Mouse (Mus musculus) Muller cell, postnatal 12 days (primary cell): ENCODE results near the gene Frem2.

Experiments used
- DNase-seq: peaks from one replicate; pipeline ENCODE4 v3.0.0-alpha.2; 2015; ENCODE audit errors: inconsistent ontology term

The Frem2 gene

DNA sequence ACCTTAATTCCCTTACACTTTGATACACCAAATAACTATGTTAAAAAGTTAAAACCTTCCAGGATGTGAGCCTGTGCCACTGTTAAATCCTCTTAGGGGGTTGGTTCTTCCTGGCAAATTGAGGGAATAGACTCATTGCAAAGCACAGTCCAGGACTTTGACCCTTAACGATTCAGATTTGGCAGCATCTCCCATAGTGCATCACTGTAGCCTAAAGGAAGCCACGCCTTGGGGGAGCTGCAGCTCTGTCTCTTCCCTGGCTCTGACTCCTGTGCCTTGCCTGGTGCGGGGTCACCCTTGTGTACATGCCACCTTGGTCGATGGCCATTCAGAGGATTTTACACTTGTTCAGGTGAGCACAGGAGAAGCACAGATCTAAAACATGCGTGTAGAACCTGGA, 187.5 kb downstream of the Frem2 start:
- no peak for DNase-seq

DNA sequence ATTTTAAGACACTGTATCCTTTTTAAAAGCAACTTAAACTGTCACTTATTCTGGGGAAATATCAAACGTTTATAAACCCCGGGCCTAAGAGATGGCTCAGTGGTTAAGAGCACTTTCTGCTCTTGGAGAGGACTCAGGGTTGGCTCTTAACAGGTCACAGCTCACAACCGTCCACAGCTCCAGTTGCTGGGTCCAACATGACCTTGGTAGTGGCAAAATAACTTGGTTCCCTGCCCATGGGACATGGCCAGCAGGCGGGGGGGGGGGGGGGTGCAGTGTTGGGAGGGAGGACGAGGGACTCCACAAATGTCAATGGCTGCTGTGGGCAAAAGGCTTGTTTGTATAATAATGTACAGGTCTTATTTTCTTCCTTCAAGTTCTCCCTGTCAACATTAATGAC, 189.8 kb downstream of the Frem2 start:
- no peak for DNase-seq

DNA sequence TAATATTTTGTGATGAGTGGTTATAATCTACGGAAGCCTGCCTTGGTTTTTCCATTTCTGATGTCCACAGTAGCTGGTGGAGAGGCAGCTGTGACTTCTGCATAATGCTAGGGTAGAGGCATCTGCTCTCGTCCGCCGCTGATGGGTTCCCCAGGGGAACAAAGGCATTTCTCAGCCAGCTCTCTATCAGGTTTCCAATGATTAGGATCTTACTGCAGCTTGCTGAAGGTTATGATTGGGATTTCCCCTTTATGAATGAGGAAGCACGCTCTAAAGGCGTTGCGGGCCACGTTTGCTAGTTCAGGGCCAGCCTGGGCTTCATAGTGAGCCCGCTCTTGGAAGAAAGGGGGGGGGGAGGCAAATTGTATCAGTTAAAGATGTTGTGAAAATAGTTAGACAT, 190.7 kb downstream of the Frem2 start:
- DNase-seq = no peak

DNA sequence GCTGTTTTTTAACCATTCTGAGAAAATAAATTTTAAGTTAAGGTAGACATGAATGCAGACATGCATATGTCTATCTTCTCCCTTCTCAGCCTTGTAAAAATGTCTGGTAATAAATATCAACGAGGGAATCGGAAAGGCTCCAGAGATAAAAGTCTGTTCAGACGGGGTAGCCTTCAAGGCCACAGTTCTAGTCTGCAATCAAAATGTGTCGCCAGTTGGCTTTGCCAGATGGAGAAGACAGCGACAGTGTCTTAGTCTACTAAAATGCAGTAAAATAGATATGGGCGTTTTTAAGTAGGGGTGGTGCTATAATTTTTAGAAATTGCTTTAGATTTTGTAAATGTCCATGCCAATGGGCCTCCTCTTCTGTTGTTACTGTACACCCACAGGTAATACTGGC, 191.8 kb downstream of the Frem2 start:
- no peak for DNase-seq

DNA sequence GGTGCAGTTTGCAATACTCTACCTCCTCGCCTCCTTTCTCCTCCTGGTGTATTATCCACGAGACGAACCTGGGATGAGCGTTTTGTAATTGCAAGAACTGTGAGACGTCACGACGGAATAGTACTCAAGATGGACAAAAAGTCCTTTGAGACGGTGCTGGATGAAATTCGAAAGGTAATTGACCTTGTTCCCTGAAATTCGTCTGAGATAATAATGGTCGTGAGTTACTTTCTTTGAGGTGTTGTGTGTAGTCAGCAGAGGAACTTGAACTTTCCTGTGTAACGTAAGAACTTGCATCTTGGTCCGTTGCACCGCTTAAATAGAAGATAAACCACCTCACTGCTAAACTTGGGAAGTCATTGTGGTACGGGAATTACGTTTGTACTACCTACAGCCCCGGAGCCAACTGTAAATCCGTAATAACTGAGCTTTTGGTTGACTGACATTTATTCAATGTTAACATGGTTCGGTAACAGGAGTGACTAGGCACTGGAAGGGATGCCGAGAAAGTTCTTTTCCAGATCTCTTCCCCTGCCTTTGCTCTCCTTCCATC, 192.9 kb downstream of the Frem2 start:
- DNase-seq = no peak
